Mouse (Mus musculus) heart, embryonic 10.5 days (tissue): ENCODE results near the gene Bcl7c. TPM values are rescaled to one million over a fixed set of nuclear protein-coding genes. Genes with fewer than 3 reads are reported as not detected.
"Not testable (repeated sequence)": the region's sequence is repeated elsewhere in the genome, so short reads cannot be mapped to it uniquely, and the experiment has no call there.

Source experiments
- DNase-seq: peaks from one replicate; pipeline ENCODE4 v3.0.0-alpha.2; 2017; ENCODE audit warnings: low spot score
- H3K27ac ChIP-seq: fragments of 300-500 bp; sonication (generic); 2 replicates; pipeline ENCODE4 v1.5.1; 2016; ENCODE audit warnings: mild to moderate bottlenecking
- H3K27me3 ChIP-seq: fragments of 300-500 bp; sonication (generic); 2 replicates; pipeline ENCODE4 v1.6.1; 2016; ENCODE audit warnings: mild to moderate bottlenecking; ENCODE audit not compliant: poor library complexity, insufficient read depth, severe bottlenecking
- H3K36me3 ChIP-seq: fragments of 300-500 bp; sonication (generic); 2 replicates; pipeline ENCODE4 v1.6.1; 2016; ENCODE audit warnings: mild to moderate bottlenecking, moderate library complexity
- H3K4me1 ChIP-seq: fragments of 300-500 bp; sonication (generic); 2 replicates; pipeline ENCODE4 v1.6.1; 2016; ENCODE audit warnings: mild to moderate bottlenecking
- H3K4me3 ChIP-seq: fragments of 300-500 bp; sonication (generic); 2 replicates; pipeline ENCODE4 v1.5.1; 2016; ENCODE audit warnings: mild to moderate bottlenecking, moderate library complexity
- H3K9me3 ChIP-seq: fragments of 300-500 bp; sonication (generic); 2 replicates; pipeline ENCODE4 v1.6.1; 2016; ENCODE audit warnings: mild to moderate bottlenecking, moderate library complexity
- WGBS: fragments of 180-500 bp; shearing (Covaris S2); methylation state at CpG from one replicate; pipeline ENCODE4 v1.1.7; 2016; 5-methylcytosine and 5-hydroxymethylcytosine counted together
- polyA plus RNA-seq: library from polyadenylated mRNA; unstranded; fragments of >200 nt; fragmentation: Nextera tagmentation; extraction: Ambion mirVana; gene quantifications from 2 replicates; pipeline ENCODE4 v1.2.1, GENCODE M21; 2016

Bcl7c gene
- polyA plus RNA-seq, 1 experiment from 2014 or later, result 59.4 TPM

- no peaks in the 10 kb centered on the region for H3K9me3 ChIP-seq
- H3K27me3 ChIP-seq, result peaks cover 4% of the 10 kb centered on the region; the same call in 1 of the 2 replicates
- WGBS, result 91% methylated on average over 3 of the region's 3 CpGs
- peaks cover 5% of the 10 kb centered on the region for H3K36me3 ChIP-seq
- H3K4me3 ChIP-seq, result no peak overlapping the region
- peaks cover 31% of the 10 kb centered on the region for H3K4me1 ChIP-seq
- no peak overlapping the region for H3K27ac ChIP-seq
- no peak for DNase-seq
Measured at GRCm38 (mm10) chr7:127711031-127711430, 2.3 kb upstream of the Bcl7c start.

- H3K27me3 ChIP-seq, result no peaks in the 10 kb centered on the region
- no peak for DNase-seq
- WGBS, result 79% methylated on average over 5 of the region's 5 CpGs
- H3K36me3 ChIP-seq, result peaks cover 20% of the 10 kb centered on the region
- peak overlapping the region; percentile 96 for H3K27ac ChIP-seq
- H3K4me1 ChIP-seq, result peaks cover 31% of the 10 kb centered on the region
- H3K9me3 ChIP-seq, result no peaks in the 10 kb centered on the region
- peak overlapping the region; percentile 81 for H3K4me3 ChIP-seq
Measured at GRCm38 (mm10) chr7:127709261-127709979, 687 bp upstream of the Bcl7c start.

- DNase-seq, result no peak
- peak overlapping the region; percentile 96 for H3K27ac ChIP-seq
- no peaks in the 10 kb centered on the region for H3K27me3 ChIP-seq
- peak overlapping the region; percentile 81 for H3K4me3 ChIP-seq
- 2% methylated on average over 5 of the region's 5 CpGs for WGBS
- H3K36me3 ChIP-seq, result peaks cover 36% of the 10 kb centered on the region
- H3K4me1 ChIP-seq, result peaks cover 26% of the 10 kb centered on the region
- H3K9me3 ChIP-seq, result no peaks in the 10 kb centered on the region
Measured at GRCm38 (mm10) chr7:127707957-127708206, 851 bp downstream of the Bcl7c start.

- 24% methylated on average over 22 of the region's 22 CpGs for WGBS
- no peaks in the 10 kb centered on the region for H3K9me3 ChIP-seq
- no peak for DNase-seq
Measured at GRCm38 (mm10) chr7:127707045-127707956, 1.4 kb downstream of the Bcl7c start.

GRCm38 (mm10) chr7:127705706-127706105, 3.0 kb downstream of the Bcl7c start:
- no peaks in the 10 kb centered on the region for H3K9me3 ChIP-seq
- no peak overlapping the region for H3K27ac ChIP-seq
- H3K4me1 ChIP-seq, result peaks cover 11% of the 10 kb centered on the region
- 75% methylated on average over 4 of the region's 4 CpGs for WGBS
- H3K4me3 ChIP-seq, result no peak overlapping the region
- peaks cover 42% of the 10 kb centered on the region for H3K36me3 ChIP-seq
- no peak for DNase-seq
- no peaks in the 10 kb centered on the region for H3K27me3 ChIP-seq

More at GRCm38 (mm10) chr7:127707045-127707956, 1.4 kb downstream of the Bcl7c start:
- Histone ChIP-seq H3K4me3 (peak overlapping the region; percentile 81), H3K36me3 (peaks cover 41% of the 10 kb centered on the region), H3K27me3 (no peaks in the 10 kb centered on the region), H3K27ac (peak overlapping the region; percentile 96), H3K4me1 (peaks cover 21% of the 10 kb centered on the region)

- peaks cover 11% of the 10 kb centered on the region for H3K4me1 ChIP-seq
- DNase-seq, result no peak
- no peaks in the 10 kb centered on the region for H3K9me3 ChIP-seq
- 75% methylated on average over 6 of the region's 6 CpGs for WGBS
- H3K27me3 ChIP-seq, result no peaks in the 10 kb centered on the region
- no peak overlapping the region for H3K27ac ChIP-seq
- no peak overlapping the region for H3K4me3 ChIP-seq
- peaks cover 44% of the 10 kb centered on the region for H3K36me3 ChIP-seq
Measured at GRCm38 (mm10) chr7:127704598-127704997, 4.1 kb downstream of the Bcl7c start.

- H3K27me3 ChIP-seq, result no peaks in the 10 kb centered on the region
- DNase-seq, result no peak
- H3K9me3 ChIP-seq, result no peaks in the 10 kb centered on the region
- no peak overlapping the region for H3K4me3 ChIP-seq
- 90% methylated on average over 8 of the region's 8 CpGs for WGBS
- no peak overlapping the region for H3K27ac ChIP-seq
- H3K36me3 ChIP-seq, result peaks cover 50% of the 10 kb centered on the region
- peaks cover 14% of the 10 kb centered on the region for H3K4me1 ChIP-seq
Measured at GRCm38 (mm10) chr7:127703561-127704178, 5.1 kb downstream of the Bcl7c start.

GRCm38 (mm10) chr7:127700712-127701331, 7.9 kb downstream of the Bcl7c start:
- Histone ChIP-seq H3K9me3 (no peaks in the 10 kb centered on the region), H3K36me3 (peaks cover 42% of the 10 kb centered on the region), H3K27me3 (no peaks in the 10 kb centered on the region), H3K4me3 (no peak overlapping the region), H3K27ac (no peak overlapping the region), H3K4me1 (0 out of 2 replicates have a peak, but pooled peaks cover 2% of the 10 kb centered on the region)
- 74% methylated on average over 3 of the region's 3 CpGs for WGBS
- DNase-seq, result no peak

GRCm38 (mm10) chr7:127698986-127699385, 9.7 kb downstream of the Bcl7c start:
- 72% methylated on average over 6 of the region's 6 CpGs for WGBS
- Histone ChIP-seq H3K4me3 (no peak overlapping the region), H3K4me1 (0 out of 2 replicates have a peak, but pooled peaks cover 2% of the 10 kb centered on the region), H3K36me3 (peaks cover 32% of the 10 kb centered on the region), H3K27me3 (no peaks in the 10 kb centered on the region), H3K27ac (no peak overlapping the region), H3K9me3 (no peaks in the 10 kb centered on the region)
- DNase-seq, result no peak

GRCm38 (mm10) chr7:127693730-127694129, 15.0 kb downstream of the Bcl7c start:
- H3K4me1 ChIP-seq, result peaks cover 25% of the 10 kb centered on the region
- not testable (repeated sequence) for H3K27me3 ChIP-seq, DNase-seq, H3K9me3 ChIP-seq, H3K4me3 ChIP-seq, H3K36me3 ChIP-seq, H3K27ac ChIP-seq
- 81% methylated on average over 7 of the region's 7 CpGs for WGBS

- Histone ChIP-seq H3K27ac (no peak overlapping the region), H3K27me3 (no peaks in the 10 kb centered on the region), H3K36me3 (peaks cover 7% of the 10 kb centered on the region; the same call in 1 of the 2 replicates), H3K4me1 (peaks cover 26% of the 10 kb centered on the region), H3K9me3 (no peaks in the 10 kb centered on the region), H3K4me3 (no peak overlapping the region)
- whole genome bisulfite sequencing, result 89% methylated on average over 8 of the region's 8 CpGs
- DNase-seq, result no peak
Measured at GRCm38 (mm10) chr7:127693290-127693689, 15.4 kb downstream of the Bcl7c start.

GRCm38 (mm10) chr7:127691221-127691989, 17.3 kb downstream of the Bcl7c start:
- peak; percentile 92 for DNase-seq
- H3K9me3 ChIP-seq, result no peaks in the 10 kb centered on the region
- peak overlapping the region; percentile 54 for H3K4me3 ChIP-seq
- H3K4me1 ChIP-seq, result peaks cover 36% of the 10 kb centered on the region
- peak overlapping the region; percentile 92 for H3K27ac ChIP-seq
- H3K36me3 ChIP-seq, result peaks cover 7% of the 10 kb centered on the region; the same call in 1 of the 2 replicates
- 4% methylated on average over 15 of the region's 15 CpGs for WGBS
- H3K27me3 ChIP-seq, result no peaks in the 10 kb centered on the region
